Mouse (Mus musculus): Measurements from ENCODE around the gene Tff3.

DNA sequence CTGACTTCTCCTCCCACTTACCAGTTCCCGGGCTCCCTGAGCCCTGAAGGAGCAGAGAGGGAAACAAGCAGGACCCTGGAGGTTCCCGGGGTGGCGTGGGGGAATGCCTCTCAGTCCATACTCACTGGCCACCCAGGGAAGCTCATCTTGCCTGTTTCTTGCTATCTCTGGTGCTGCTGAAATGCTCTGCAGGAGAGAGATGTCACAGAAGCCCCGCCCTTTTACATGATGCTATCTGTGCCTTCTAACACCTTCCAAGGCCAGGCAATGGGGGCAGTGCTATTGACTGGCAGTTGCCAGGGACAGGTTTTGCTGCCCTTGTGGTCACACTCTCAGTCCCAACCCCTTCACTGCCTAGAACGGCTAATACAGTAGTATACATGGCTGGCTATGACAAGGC is 30.7 kb downstream of the Tff3 start:
- TF ChIP-seq POLR2A (IDR thresholded peaks at IDR 0.05; ENCODE audit: borderline replicate concordance, extremely low read depth, insufficient read depth, insufficient read length, poor library complexity, severe bottlenecking) (no peak), CTCF (IDR thresholded peaks at IDR 0.05; ENCODE audit: borderline replicate concordance, extremely low read depth, insufficient read depth, insufficient read length) (no peak)
